ENCODE assay signal across 17 mouse cellular contexts in the genomic region with DNA sequence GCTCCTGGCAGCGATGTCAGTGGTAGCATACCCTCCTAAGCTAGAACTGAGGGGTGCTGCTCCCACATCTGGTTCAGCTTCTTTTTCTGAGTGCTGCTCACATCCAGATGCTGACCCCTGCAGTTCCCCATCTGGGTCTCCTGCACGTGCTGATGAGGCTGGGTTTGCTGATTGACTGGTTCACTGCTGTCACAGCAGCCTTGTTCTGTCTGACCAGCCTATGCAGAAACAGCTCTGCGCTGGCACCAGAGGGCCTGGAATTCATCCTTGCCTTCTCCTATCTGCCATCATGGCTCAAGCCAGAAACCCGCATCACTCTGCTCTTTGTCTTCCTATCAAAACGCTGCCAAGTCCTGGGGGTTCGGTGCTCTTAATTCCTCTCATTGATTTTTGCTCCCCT.
DNase-seq lines count a peak whose midpoint lies in the region; ATAC-seq and TF ChIP-seq lines count a peak whose summit lies in the region.
"Had no signal": no experiment of that assay in that cellular context is flagged by ENCODE, and none has a peak within 500 bp of the region (broad histone marks: within the 10 kb centered on the region; RNA-seq: fewer than 3 reads in every experiment).

No protein-coding gene starts in this region.

- no peaks in the 10 kb centered on the region for H3K27me3 ChIP-seq in forebrain, embryonic 14.5 days (replicated peaks; ENCODE audit: control insufficient read depth, insufficient read depth, low read length)
- H3K27me3 ChIP-seq in forebrain, embryonic 10.5 days (ENCODE audit: poor library complexity, severe bottlenecking) = no peaks in the 10 kb centered on the region
- no peaks in the 10 kb centered on the region for H3K27me3 ChIP-seq in limb, embryonic 14.5 days (ENCODE audit: control insufficient read depth, insufficient read depth, low read length)
- no peaks in the 10 kb centered on the region for H3K27me3 ChIP-seq in neural tube, embryonic 13.5 days
- H3K27me3 ChIP-seq: megakaryocyte, embryonic 14.5 days had no signal

- WGBS in forebrain, embryonic 14.5 days = 35% methylated on average over 6 of the region's 6 CpGs
- 40% methylated on average over 6 of the region's 6 CpGs for WGBS in forebrain, embryonic 10.5 days
- WGBS in limb, embryonic 14.5 days = 30% methylated on average over 6 of the region's 6 CpGs
- WGBS in neural tube, embryonic 13.5 days = 20% methylated on average over 6 of the region's 6 CpGs

- DNase-seq in forebrain, embryonic 14.5 days (ENCODE audit: low spot score) = no peak
- no peak for DNase-seq in forebrain, embryonic 10.5 days (ENCODE audit: extremely low spot score, low spot score)
- DNase-seq in forelimb bud, embryonic 11.5 days (ENCODE audit: low read depth, low spot score) = peak; percentile 40
- DNase-seq in limb, embryonic 14.5 days (ENCODE audit: low spot score) = peak; percentile 31
- DNase-seq in c-Kit-positive CD71-positive TER-119-positive erythroid progenitor cells, embryonic 14.5 days (ENCODE audit: low spot score) = no peak
- DNase-seq in cerebellum, adult 11 months = no peak
- DNase-seq in left cerebral cortex, postnatal 36 days (ENCODE audit: low spot score in 2 of 2) = no peak
- DNase-seq: cerebellum, postnatal 25 days; gastrocnemius, adult 2 months; kidney, adult 11 months; kidney, postnatal 14 days had no signal

- no peak overlapping the region for H3K4me3 ChIP-seq in forebrain, embryonic 14.5 days (ENCODE audit: low read depth, low read length)
- H3K4me3 ChIP-seq in forebrain, embryonic 10.5 days = no peak overlapping the region
- no peak overlapping the region for H3K4me3 ChIP-seq in limb, embryonic 14.5 days (replicated peaks; ENCODE audit: low read length)
- no peak overlapping the region for H3K4me3 ChIP-seq in neural tube, embryonic 13.5 days
- H3K4me3 ChIP-seq: erythroblast, embryonic 14.5 days; gastrocnemius, adult 2 months; heart, embryonic 10.5 days; megakaryocyte, embryonic 14.5 days had no signal

- H3K36me3 ChIP-seq in forebrain, embryonic 14.5 days (ENCODE audit: control insufficient read depth, insufficient read depth, low read length) = no peaks in the 10 kb centered on the region
- H3K36me3 ChIP-seq in forebrain, embryonic 10.5 days (replicated peaks) = no peaks in the 10 kb centered on the region
- no peaks in the 10 kb centered on the region for H3K36me3 ChIP-seq in limb, embryonic 14.5 days (ENCODE audit: control insufficient read depth, insufficient read depth, low read length)
- H3K36me3 ChIP-seq in neural tube, embryonic 13.5 days = no peaks in the 10 kb centered on the region
- H3K36me3 ChIP-seq: heart, embryonic 10.5 days had no signal

- H3K9ac ChIP-seq in forebrain, embryonic 14.5 days (ENCODE audit: low read length) = no peak overlapping the region
- H3K9ac ChIP-seq in limb, embryonic 14.5 days (ENCODE audit: low read depth, low read length, severe bottlenecking) = no peak overlapping the region
- H3K9ac ChIP-seq in neural tube, embryonic 13.5 days = 0 out of 2 replicates have a peak overlapping the region, but pooled peaks have one; percentile 13

- H3K27ac ChIP-seq in forebrain, embryonic 14.5 days (ENCODE audit: low read depth, low read length) = no peak overlapping the region
- no peak overlapping the region for H3K27ac ChIP-seq in forebrain, embryonic 10.5 days
- H3K27ac ChIP-seq in limb, embryonic 14.5 days (replicated peaks; ENCODE audit: low read depth, low read length) = no peak overlapping the region
- H3K27ac ChIP-seq in neural tube, embryonic 13.5 days (replicated peaks) = peak overlapping the region; percentile 57; the same call in 1 of the 2 replicates
- H3K27ac ChIP-seq: gastrocnemius, adult 2 months; heart, embryonic 10.5 days had no signal

- no peaks in the 10 kb centered on the region for H3K9me3 ChIP-seq in forebrain, embryonic 14.5 days (replicated peaks; ENCODE audit: control insufficient read depth, low read length)
- H3K9me3 ChIP-seq in forebrain, embryonic 10.5 days = no peaks in the 10 kb centered on the region
- H3K9me3 ChIP-seq in limb, embryonic 14.5 days (ENCODE audit: control insufficient read depth, low read length) = no peaks in the 10 kb centered on the region
- H3K9me3 ChIP-seq in neural tube, embryonic 13.5 days = no peaks in the 10 kb centered on the region
- H3K9me3 ChIP-seq: heart, embryonic 10.5 days had no signal

- ATAC-seq in forebrain, embryonic 14.5 days = peak; percentile 15; the same call in 1 of the 2 replicates
- ATAC-seq in limb, embryonic 14.5 days (ENCODE audit: low FRiP score, low read depth) = no peak
- ATAC-seq in neural tube, embryonic 13.5 days (ENCODE audit: low read depth) = peak; percentile 76; the same call in 1 of the 2 replicates
- ATAC-seq: lung, postnatal 0 days had no signal

- H3K4me2 ChIP-seq in forebrain, embryonic 14.5 days (ENCODE audit: low read length) = no peak overlapping the region
- H3K4me2 ChIP-seq in limb, embryonic 14.5 days (replicated peaks; ENCODE audit: low read depth, low read length, severe bottlenecking) = no peak overlapping the region
- H3K4me2 ChIP-seq in neural tube, embryonic 13.5 days = no peak overlapping the region
- H3K4me2 ChIP-seq: liver, embryonic 11.5 days had no signal

- intact Hi-C loops in left cerebral cortex, postnatal 36 days (cut with DNase I) = no loop called here

- H3K4me1 ChIP-seq in forebrain, embryonic 14.5 days (ENCODE audit: control insufficient read depth, insufficient read depth, low read length) = peaks cover 12% of the 10 kb centered on the region; the same call in 1 of the 2 replicates
- peaks cover 22% of the 10 kb centered on the region for H3K4me1 ChIP-seq in forebrain, embryonic 10.5 days
- H3K4me1 ChIP-seq in limb, embryonic 14.5 days (ENCODE audit: control insufficient read depth, insufficient read depth, low read length) = peaks cover 26% of the 10 kb centered on the region
- H3K4me1 ChIP-seq in neural tube, embryonic 13.5 days (replicated peaks) = peaks cover 36% of the 10 kb centered on the region
- H3K4me1 ChIP-seq: megakaryocyte, embryonic 14.5 days had no signal

- no peak for TF ChIP-seq POLR2A in limb, embryonic 14.5 days (IDR thresholded peaks at IDR 0.05; ENCODE audit: borderline replicate concordance, extremely low read depth, insufficient read depth, insufficient read length)

Comparison
In these comparisons a context has a peak if more than half of its experiments do, and no peak if none do; other contexts are left out.
1. DNase-seq: peak in forelimb bud, embryonic 11.5 days (single experiment) and limb, embryonic 14.5 days (single experiment); none in forebrain, embryonic 14.5 days (single experiment), forebrain, embryonic 10.5 days (single experiment), c-Kit-positive CD71-positive TER-119-positive erythroid progenitor cells, embryonic 14.5 days (single experiment), cerebellum, adult 11 months (single experiment) and left cerebral cortex, postnatal 36 days (0 of 2).